ENCODE assay signal across 8 mouse cellular contexts in genomic region chr7:66108961-66109854, GRCm38 (mm10). TPM values are rescaled to one million over a fixed set of nuclear protein-coding genes. Genes with fewer than 3 reads are reported as not detected.
DNase-seq lines count a peak whose midpoint lies in the region; ATAC-seq lines count a peak whose summit lies in the region.

Gene Chsy1 (plus strand): TSS chr7:66109515.

- H3K27ac ChIP-seq in hindbrain, embryonic 13.5 days = peak within 1 kb of the TSS; percentile 95

- peak; percentile 89 for ATAC-seq in hindbrain, embryonic 13.5 days (ENCODE audit: low FRiP score)

- H3K36me3 ChIP-seq in hindbrain, embryonic 13.5 days = peaks cover under 1% of the 10 kb centered on the region; the same call in 1 of the 2 replicates

- peaks cover 8% of the 10 kb centered on the region; the same call in 1 of the 2 replicates for H3K27me3 ChIP-seq in hindbrain, embryonic 13.5 days

- H3K4me3 ChIP-seq in hindbrain, embryonic 13.5 days = peak within 1 kb of the TSS; percentile 94

- H3K4me1 ChIP-seq in hindbrain, embryonic 13.5 days (replicated peaks) = peaks cover 33% of the 10 kb centered on the region

- DNase-seq in R1 (ENCODE audit: low read depth, low spot score) = peak; percentile 91
- DNase-seq in cerebellum, postnatal 14 days = peak; percentile 89 to 91
- peak; percentile 81 to 88 for DNase-seq in frontal cortex, postnatal 14 days (ENCODE audit: low spot score in 2 of 2)
- peak; percentile 84 to 93 for DNase-seq in layer of hippocampus, postnatal 25 days (ENCODE audit: extremely low spot score in 1 of 2, low spot score in 1 of 2)
- peak; percentile 88 for DNase-seq in lung, postnatal 14 days
- peak; percentile 69 for DNase-seq in retina, adult 2 months (ENCODE audit: low read depth, low spot score)
- peak; percentile 91 for DNase-seq in thymus, postnatal 25 days

- H3K4me2 ChIP-seq in hindbrain, embryonic 13.5 days = peak within 1 kb of the TSS; percentile 89

- H3K9me3 ChIP-seq in hindbrain, embryonic 13.5 days = no peaks in the 10 kb centered on the region

- WGBS in hindbrain, embryonic 13.5 days = under 1% methylated on average over 98 of the region's 123 CpGs

- H3K9ac ChIP-seq in hindbrain, embryonic 13.5 days = peak within 1 kb of the TSS; percentile 96

RNA-seq across cellular contexts. Expression of gene Chsy1, which starts in this region (rescaled TPM):
- polyA plus RNA-seq in hindbrain, embryonic 13.5 days (2015; fragmentation: Nextera tagmentation; extraction: Ambion mirVana) = 12.5 and 13.1 TPM in 2 replicates
- 10 to 100 TPM; 17.6 to 18.3 TPM for total RNA-seq in layer of hippocampus, postnatal 25 days (2021)

Comparison
In these comparisons a context has a peak if more than half of its experiments do, and no peak if none do; other contexts are left out.
1. Peak in every context shown above with its lines: DNase-seq, ATAC-seq, H3K4me3 ChIP-seq and H3K27ac ChIP-seq.